Mouse (Mus musculus): ENCODE measurements at regions not wholly inside any gene's neighbourhood (a gene's known extent, or its start where the extent isn't known, plus 50 kb on each side); places are given as distances from the start of the nearest gene placed in this dataset.

- no peak for TF ChIP-seq POLR2A (IDR thresholded peaks at IDR 0.05; ENCODE audit: borderline replicate concordance, insufficient read depth, low read length)
- TF ChIP-seq CTCF (IDR thresholded peaks at IDR 0.05; ENCODE audit: borderline replicate concordance, insufficient read depth, low read depth, low read length) = no peak
Measured at GRCm38 (mm10) chr3:121035904-121036549, 135.5 kb downstream of the Rwdd3 start.
